Mouse (Mus musculus) spleen, postnatal 0 days (tissue): ENCODE measurements around the gene Dusp15. TPM values are rescaled to one million over a fixed set of nuclear protein-coding genes. Genes with fewer than 3 reads are reported as not detected.

Source experiments
- polyA plus RNA-seq: library from polyadenylated mRNA; unstranded; fragments of >200 nt; fragmentation: Nextera tagmentation; extraction: Ambion mirVana; gene quantifications from 2 replicates; pipeline ENCODE4 v1.2.1, GENCODE M21; 2015

Gene Dusp15
- 0.06 and 0.13 TPM in 2 replicates for polyA plus RNA-seq

GRCm38 (mm10) chr2:152951065-152951849 is at the start of gene Dusp15:
Gene Dusp15 (minus strand): TSS chr2:152951698.

GRCm38 (mm10) chr2:152962091-152962793 is 10.7 kb upstream of the Dusp15 start, which contains the start of gene Ttll9:
Gene Ttll9 (plus strand): TSS chr2:152962485.

GRCm38 (mm10) chr2:152933048-152933447 is 18.4 kb downstream of the Dusp15 start, which contains the start of gene Foxs1:
Gene Foxs1 (minus strand): TSS chr2:152933208.

DNA sequence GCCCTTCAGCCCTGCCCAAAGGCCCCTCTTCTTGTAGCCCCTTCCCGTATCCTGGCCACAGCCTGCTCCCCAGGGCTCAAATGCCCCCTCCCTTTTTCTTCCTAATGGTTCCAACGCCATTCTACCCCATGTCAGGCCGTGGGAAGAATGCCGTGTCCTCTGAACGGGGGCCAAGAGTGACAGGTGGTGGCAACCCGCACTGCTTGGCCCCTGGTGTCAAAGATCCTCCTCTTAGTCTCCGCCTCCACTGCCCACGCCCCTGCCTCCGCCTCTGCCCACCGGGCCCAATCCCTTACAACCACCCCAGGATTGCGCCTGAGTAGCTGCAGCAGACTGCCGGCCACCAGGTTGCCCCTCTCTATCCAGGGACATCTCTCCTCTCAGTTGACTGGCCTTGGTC is 40.5 kb downstream of the Dusp15 start, which contains the start of gene Mylk2:
Mylk2 (plus strand) TSS at position 322 of the 400 bp plus-strand sequence.

Other genes starting within 250 kb of the Dusp15 start
- gene Id1, start 215.4 kb downstream of the Dusp15 start, polyA plus RNA-seq: 57.6 and 63.5 TPM in 2 replicates
- 3.0 and 3.1 TPM in 2 replicates for gene Cox4i2, start 197.5 kb downstream of the Dusp15 start, polyA plus RNA-seq
- gene Bcl2l1, start 120.0 kb downstream of the Dusp15 start, polyA plus RNA-seq: 112 and 123 TPM in 2 replicates
- gene Tpx2, start 103.7 kb downstream of the Dusp15 start, polyA plus RNA-seq: 56.9 and 59.5 TPM in 2 replicates
- gene Mylk2, start 40.3 kb downstream of the Dusp15 start, polyA plus RNA-seq: 0.04 and 0.12 TPM in 2 replicates
- gene Foxs1, start 18.5 kb downstream of the Dusp15 start, polyA plus RNA-seq: 8.4 and 8.9 TPM in 2 replicates
- gene Ttll9, start 10.8 kb upstream of the Dusp15 start, polyA plus RNA-seq: 0.17 and 0.32 TPM in 2 replicates
- gene Pdrg1, start 63.7 kb upstream of the Dusp15 start, polyA plus RNA-seq: 58.0 and 68.5 TPM in 2 replicates
- 0.05 TPM in 1 of 2 replicates, not detected in the other for gene Xkr7, start 80.2 kb upstream of the Dusp15 start, polyA plus RNA-seq
- gene Ccm2l, start 114.3 kb upstream of the Dusp15 start, polyA plus RNA-seq: 2.3 and 3.1 TPM in 2 replicates
- 21.3 and 29.9 TPM in 2 replicates for gene Hck, start 156.8 kb upstream of the Dusp15 start, polyA plus RNA-seq
- gene Tm9sf4, start 209.6 kb upstream of the Dusp15 start, polyA plus RNA-seq: 21.3 and 28.7 TPM in 2 replicates